Mouse (Mus musculus) midbrain, embryonic 12.5 days (tissue): Measurements from ENCODE around the gene Prame. TPM values are rescaled to one million over a fixed set of nuclear protein-coding genes. Genes with fewer than 3 reads are reported as not detected.

Experiments
- polyA plus RNA-seq: library from polyadenylated mRNA; unstranded; fragments of >200 nt; fragmentation: Nextera tagmentation; extraction: Ambion mirVana; gene quantifications from 2 replicates; pipeline ENCODE4 v1.2.1, GENCODE M21; 2016

Gene Prame
- polyA plus RNA-seq, 1 experiment from 2014 or later: not detected

Other genes with a start within 250 kb of the Prame start
- not detected in 2 replicates for gene Gm7903, start 193.9 kb downstream of the Prame start, polyA plus RNA-seq
- not detected in 2 replicates for gene AV320801, start 133.1 kb downstream of the Prame start, polyA plus RNA-seq
- gene Nxf7, start 28.9 kb downstream of the Prame start, polyA plus RNA-seq: not detected in 2 replicates
- not detected in 2 replicates for gene Tcp11x2, start 66.1 kb upstream of the Prame start, polyA plus RNA-seq
- gene Tmsb15a, start 97.6 kb upstream of the Prame start, polyA plus RNA-seq: not detected in 2 replicates
- 12.6 and 12.7 TPM in 2 replicates for gene Armcx5, start 115.0 kb upstream of the Prame start, polyA plus RNA-seq
- 110 and 130 TPM in 2 replicates for gene Gprasp1, start 115.0 kb upstream of the Prame start, polyA plus RNA-seq
- 83.9 and 90.3 TPM in 2 replicates for gene Bhlhb9, start 169.9 kb upstream of the Prame start, polyA plus RNA-seq
- 80.3 and 94.1 TPM in 2 replicates for gene Gprasp2, start 211.3 kb upstream of the Prame start, polyA plus RNA-seq